Comparison of ENCODE assay signal across 10 mouse cellular contexts in the genomic region with DNA sequence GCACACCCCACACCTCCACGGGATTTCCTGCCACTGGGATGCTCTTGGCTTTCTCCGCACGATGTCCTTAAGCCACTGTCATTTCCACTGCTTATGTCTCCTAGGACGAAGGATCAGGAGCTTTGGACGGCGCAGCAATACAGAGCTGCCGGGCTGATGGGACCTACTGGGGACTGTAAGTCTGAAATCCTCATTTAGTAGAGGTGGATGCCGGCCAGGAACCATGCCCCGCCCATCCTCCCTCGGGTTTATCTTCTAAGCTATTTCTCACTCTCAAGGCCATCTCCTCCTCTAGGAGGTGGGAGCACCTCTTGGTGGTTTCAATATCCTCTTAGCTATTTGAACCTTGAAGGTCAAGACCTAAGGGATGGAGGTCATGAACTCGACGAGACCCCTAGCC.
DNase-seq lines count a peak whose midpoint lies in the region; ATAC-seq and TF ChIP-seq lines count a peak whose summit lies in the region.
"Had no signal": no experiment of that assay in that cellular context is flagged by ENCODE, and none has a peak within 500 bp of the region (broad histone marks: within the 10 kb centered on the region; RNA-seq: fewer than 3 reads in every experiment).

No protein-coding gene starts in this region.

- intact Hi-C loops in gastrocnemius, postnatal 14 days (cut with DNase I; ENCODE audit: low total_unique reads) = no loop called here

- no peaks in the 10 kb centered on the region for H3K27me3 ChIP-seq in hindbrain, embryonic 15.5 days
- no peaks in the 10 kb centered on the region for H3K27me3 ChIP-seq in stomach, postnatal 0 days (ENCODE audit: control insufficient read depth, insufficient read depth, low read length)

- no peak overlapping the region for H3K9ac ChIP-seq in hindbrain, embryonic 15.5 days
- no peak overlapping the region for H3K9ac ChIP-seq in stomach, postnatal 0 days (ENCODE audit: low read length)

- TF ChIP-seq CTCF in stomach, postnatal 0 days (IDR thresholded peaks at IDR 0.05; ENCODE audit: low read depth) = no peak

- H3K9me3 ChIP-seq in hindbrain, embryonic 15.5 days = no peaks in the 10 kb centered on the region
- H3K9me3 ChIP-seq in stomach, postnatal 0 days (ENCODE audit: control insufficient read depth, low read length) = no peaks in the 10 kb centered on the region
- H3K9me3 ChIP-seq: G1E had no signal

- peaks cover 57% of the 10 kb centered on the region for H3K4me1 ChIP-seq in hindbrain, embryonic 15.5 days (replicated peaks)
- no peaks in the 10 kb centered on the region for H3K4me1 ChIP-seq in stomach, postnatal 0 days (replicated peaks; ENCODE audit: control insufficient read depth, insufficient read depth)

- H3K36me3 ChIP-seq in hindbrain, embryonic 15.5 days = no peaks in the 10 kb centered on the region
- no peaks in the 10 kb centered on the region; the same call in 1 of the 2 replicates for H3K36me3 ChIP-seq in stomach, postnatal 0 days (ENCODE audit: control insufficient read depth, insufficient read depth, low read length)

- peak overlapping the region; percentile 89 for H3K27ac ChIP-seq in hindbrain, embryonic 15.5 days (replicated peaks)
- 0 out of 2 replicates have a peak overlapping the region, but pooled peaks have one; percentile 35 for H3K27ac ChIP-seq in stomach, postnatal 0 days (replicated peaks)

- no peak for TF ChIP-seq EP300 in stomach, postnatal 0 days (optimal IDR thresholded peaks at IDR 0.05)

- H3K4me2 ChIP-seq in hindbrain, embryonic 15.5 days = peak overlapping the region; percentile 44; the same call in 1 of the 2 replicates
- H3K4me2 ChIP-seq in stomach, postnatal 0 days (replicated peaks; ENCODE audit: low read depth) = no peak overlapping the region

- DNase-seq in lung, postnatal 36 days = peak; percentile 21
- DNase-seq in lung, postnatal 25 days (ENCODE audit: low spot score) = no peak
- DNase-seq in gastrocnemius, postnatal 14 days = peak; percentile 41
- no peak for DNase-seq in stomach, postnatal 0 days (ENCODE audit: low spot score)
- no peak for DNase-seq in spleen, postnatal 10 days (ENCODE audit: low spot score in 2 of 2)
- no peak for DNase-seq in spleen, adult 12 weeks (ENCODE audit: low spot score)
- DNase-seq in kidney, postnatal 4 days = no peak
- DNase-seq: kidney, adult 2 months had no signal

- no peak overlapping the region for H3K4me3 ChIP-seq in hindbrain, embryonic 15.5 days
- H3K4me3 ChIP-seq in stomach, postnatal 0 days (ENCODE audit: low read depth, low read length) = no peak overlapping the region

- 57% methylated on average over 12 of the region's 12 CpGs for WGBS in hindbrain, embryonic 15.5 days
- 73% methylated on average over 12 of the region's 12 CpGs for WGBS in stomach, postnatal 0 days

- no peak for ATAC-seq in hindbrain, embryonic 15.5 days (ENCODE audit: low FRiP score, low read depth)
- no peak for ATAC-seq in stomach, postnatal 0 days (ENCODE audit: low FRiP score, low TSS enrichment)

Comparison
In these comparisons a context has a peak if more than half of its experiments do, and no peak if none do; other contexts are left out.
1. DNase-seq: peak in lung, postnatal 36 days (single experiment) and gastrocnemius, postnatal 14 days (single experiment); none in lung, postnatal 25 days (single experiment), stomach, postnatal 0 days (single experiment), spleen, postnatal 10 days (0 of 2), spleen, adult 12 weeks (single experiment) and kidney, postnatal 4 days (0 of 2).